Mouse (Mus musculus): Measurements from ENCODE around the gene Gm17662.

DNA sequence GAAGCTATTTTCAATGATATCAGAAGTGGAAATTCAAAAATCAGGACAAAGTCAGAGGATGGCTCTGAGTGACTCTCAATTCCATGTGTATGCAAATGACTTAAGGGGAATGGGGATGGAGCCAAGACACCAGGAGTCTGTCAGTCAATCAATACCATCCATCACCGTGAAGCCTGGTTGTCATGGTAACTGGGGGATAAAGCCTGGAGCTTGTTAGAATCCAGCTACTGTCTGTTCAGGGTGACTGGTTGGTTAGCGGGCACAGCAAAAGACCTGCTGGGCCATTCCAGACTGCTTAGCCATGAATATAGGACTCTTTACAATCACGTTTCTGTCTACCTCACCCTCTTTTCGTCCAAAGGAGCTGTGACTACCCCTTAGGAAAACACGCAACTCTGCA, 22.0 kb upstream of the Gm17662 start:
- TF ChIP-seq CTCF (IDR thresholded peaks at IDR 0.05; ENCODE audit: control insufficient read depth, insufficient read depth, insufficient read length) (no peak), CEBPB (IDR thresholded peaks at IDR 0.05; ENCODE audit: low read depth) (no peak), USF1 (IDR thresholded peaks at IDR 0.05; ENCODE audit: low read depth) (no peak), FOSL1 (IDR thresholded peaks at IDR 0.05; ENCODE audit: insufficient read depth, low read length, poor library complexity, severe bottlenecking) (no peak), MYOG (IDR thresholded peaks at IDR 0.05; ENCODE audit: control insufficient read depth, extremely low read depth, insufficient read length) (no peak)
